In the genomic region with DNA sequence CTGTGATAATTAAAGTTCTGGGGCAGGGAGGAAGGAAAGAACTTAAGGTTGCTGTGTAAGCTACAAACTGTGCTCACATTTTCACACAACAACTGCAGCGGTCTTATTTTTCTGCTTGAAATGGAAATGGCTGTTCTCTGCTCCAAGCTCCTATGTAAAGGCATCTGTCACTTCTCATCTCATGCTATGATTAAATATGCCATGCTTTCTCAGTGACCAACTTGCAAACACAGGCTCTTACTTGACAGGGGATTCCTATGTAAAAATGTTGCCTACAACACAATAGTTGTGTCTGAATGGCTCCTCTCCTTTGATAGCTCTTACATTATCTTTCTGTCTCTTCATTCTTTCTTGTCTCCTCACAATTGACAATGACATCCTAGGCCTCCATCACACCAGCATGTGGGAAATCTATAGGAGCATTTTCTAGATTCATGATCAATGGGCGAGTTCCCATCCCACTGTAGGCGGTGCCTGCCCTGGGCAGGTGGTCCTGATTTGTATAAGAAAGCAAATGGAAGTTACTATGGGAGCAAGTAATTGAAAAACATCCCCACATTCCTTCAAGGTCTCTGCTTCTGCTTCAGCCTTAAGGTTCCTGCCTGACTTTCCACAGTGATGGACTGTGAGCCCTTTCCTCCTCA, we compare ENCODE assay signal across 26 mouse cellular contexts. TPM values are rescaled to one million over a fixed set of nuclear protein-coding genes. Genes with fewer than 3 reads are reported as not detected.
A peak's percentile ranks its signal among the peaks of the same experiment; 100 is the strongest.
DNase-seq lines count a peak whose midpoint lies in the region; ATAC-seq and TF ChIP-seq lines count a peak whose summit lies in the region.
"Had no signal": no experiment of that assay in that cellular context is flagged by ENCODE, and none has a peak within 500 bp of the region (broad histone marks: within the 10 kb centered on the region; RNA-seq: fewer than 3 reads in every experiment).

No protein-coding gene starts in this region.

- no peak overlapping the region for H3K4me3 ChIP-seq in hindbrain, embryonic 11.5 days (ENCODE audit: low read depth, low read length)
- H3K4me3 ChIP-seq in hindbrain, embryonic 10.5 days, result no peak overlapping the region
- no peak overlapping the region for H3K4me3 ChIP-seq in ES-Bruce4 (ENCODE audit: low read depth, low read length)
- H3K4me3 ChIP-seq in midbrain, embryonic 13.5 days (replicated peaks), result no peak overlapping the region
- H3K4me3 ChIP-seq: embryonic facial prominence, embryonic 15.5 days; erythroblast, embryonic 14.5 days; forebrain, embryonic 10.5 days; gastrocnemius, adult 2 months; heart, embryonic 10.5 days had no signal

- no peaks in the 10 kb centered on the region for H3K27me3 ChIP-seq in hindbrain, embryonic 11.5 days (ENCODE audit: control insufficient read depth, insufficient read depth, low read length)
- no peaks in the 10 kb centered on the region for H3K27me3 ChIP-seq in hindbrain, embryonic 10.5 days (ENCODE audit: insufficient read depth, poor library complexity, severe bottlenecking)
- no peaks in the 10 kb centered on the region for H3K27me3 ChIP-seq in ES-Bruce4 (ENCODE audit: control insufficient read depth, insufficient read depth, low read length, poor library complexity, severe bottlenecking)
- no peaks in the 10 kb centered on the region for H3K27me3 ChIP-seq in midbrain, embryonic 13.5 days
- H3K27me3 ChIP-seq: embryonic facial prominence, embryonic 15.5 days had no signal

- no peak for TF ChIP-seq POLR2A in ES-Bruce4 (IDR thresholded peaks at IDR 0.05; ENCODE audit: insufficient read depth, low read length)

- no peak for DNase-seq in hindbrain, embryonic 11.5 days (ENCODE audit: low spot score)
- no peak for DNase-seq in hindbrain, embryonic 10.5 days (ENCODE audit: low spot score)
- DNase-seq in ZHBTc4 (ENCODE audit: low read depth, low spot score), result peak; percentile 60
- DNase-seq in thymus, postnatal 4 days, result no peak
- no peak for DNase-seq in right cerebral cortex, postnatal 4 days
- DNase-seq in heart, adult 11 months, result no peak
- DNase-seq: adrenal gland, postnatal 14 days; B cell, adult 2 months; cerebellum, adult 18-20 months; cerebellum, postnatal 10 days; embryo, embryonic 11 days; gastrocnemius, adult 2 months; gastrocnemius, postnatal 36 days; heart, adult 18-20 months; heart, postnatal 10 days; heart, postnatal 4 days had no signal

- no peak for TF ChIP-seq CTCF in ES-Bruce4 (IDR thresholded peaks at IDR 0.05; ENCODE audit: low read depth, low read length)

- H3K27ac ChIP-seq in hindbrain, embryonic 11.5 days (ENCODE audit: low read depth, low read length), result no peak overlapping the region
- no peak overlapping the region for H3K27ac ChIP-seq in hindbrain, embryonic 10.5 days
- H3K27ac ChIP-seq in ES-Bruce4 (ENCODE audit: insufficient read depth, low read length), result no peak overlapping the region; the same call in 1 of the 2 replicates
- H3K27ac ChIP-seq in midbrain, embryonic 13.5 days, result no peak overlapping the region; the same call in 1 of the 2 replicates
- H3K27ac ChIP-seq: embryonic facial prominence, embryonic 15.5 days; forebrain, embryonic 10.5 days; gastrocnemius, adult 2 months; heart, embryonic 10.5 days had no signal

- H3K4me2 ChIP-seq in hindbrain, embryonic 11.5 days (replicated peaks; ENCODE audit: low read depth, low read length), result no peak overlapping the region
- no peak overlapping the region for H3K4me2 ChIP-seq in midbrain, embryonic 13.5 days (replicated peaks)
- H3K4me2 ChIP-seq: embryonic facial prominence, embryonic 15.5 days had no signal

- ATAC-seq in hindbrain, embryonic 11.5 days (ENCODE audit: low FRiP score), result peak; percentile 35; the same call in 1 of the 2 replicates
- peak; percentile 93 for ATAC-seq in midbrain, embryonic 13.5 days
- ATAC-seq: CD4-positive, CD25-positive, alpha-beta regulatory T cell, adult 4 months; forebrain, embryonic 14.5 days; hindbrain, embryonic 16.5 days; inflammation-experienced regulatory T-cells, adult 6 months had no signal

- TF ChIP-seq EP300 in ES-Bruce4 (IDR thresholded peaks at IDR 0.05; ENCODE audit: insufficient read depth, low read depth, low read length), result peak; percentile 66; the same call in 1 of the 2 replicates

- no peaks in the 10 kb centered on the region for H3K36me3 ChIP-seq in hindbrain, embryonic 11.5 days (ENCODE audit: control insufficient read depth, insufficient read depth, low read length)
- no peaks in the 10 kb centered on the region for H3K36me3 ChIP-seq in hindbrain, embryonic 10.5 days
- no peaks in the 10 kb centered on the region for H3K36me3 ChIP-seq in ES-Bruce4 (ENCODE audit: control insufficient read depth, insufficient read depth, low read length, poor library complexity, severe bottlenecking)
- no peaks in the 10 kb centered on the region for H3K36me3 ChIP-seq in midbrain, embryonic 13.5 days
- H3K36me3 ChIP-seq: embryonic facial prominence, embryonic 15.5 days; forebrain, embryonic 10.5 days; heart, embryonic 10.5 days had no signal

- no peaks in the 10 kb centered on the region for H3K4me1 ChIP-seq in hindbrain, embryonic 11.5 days (replicated peaks; ENCODE audit: control insufficient read depth, insufficient read depth, low read length)
- H3K4me1 ChIP-seq in hindbrain, embryonic 10.5 days (replicated peaks), result peaks cover 13% of the 10 kb centered on the region
- peaks cover 6% of the 10 kb centered on the region for H3K4me1 ChIP-seq in ES-Bruce4 (ENCODE audit: control insufficient read depth, insufficient read depth, low read length)
- peaks cover 19% of the 10 kb centered on the region for H3K4me1 ChIP-seq in midbrain, embryonic 13.5 days (replicated peaks)
- H3K4me1 ChIP-seq: embryonic facial prominence, embryonic 15.5 days; heart, embryonic 10.5 days had no signal

- H3K9me3 ChIP-seq in hindbrain, embryonic 11.5 days (ENCODE audit: control insufficient read depth, low read length), result no peaks in the 10 kb centered on the region
- no peaks in the 10 kb centered on the region for H3K9me3 ChIP-seq in hindbrain, embryonic 10.5 days
- H3K9me3 ChIP-seq in ES-Bruce4 (replicated peaks; ENCODE audit: control insufficient read depth, insufficient read depth, low read length, poor library complexity, severe bottlenecking), result no peaks in the 10 kb centered on the region
- H3K9me3 ChIP-seq in midbrain, embryonic 13.5 days, result no peaks in the 10 kb centered on the region
- H3K9me3 ChIP-seq: embryonic facial prominence, embryonic 15.5 days; forebrain, embryonic 10.5 days; heart, embryonic 10.5 days had no signal

- 32% methylated on average over 3 of the region's 3 CpGs for WGBS in hindbrain, embryonic 11.5 days
- WGBS in hindbrain, embryonic 10.5 days, result 25% methylated on average over 3 of the region's 3 CpGs
- 24% methylated on average over 3 of the region's 3 CpGs for WGBS in midbrain, embryonic 13.5 days

- H3K9ac ChIP-seq in hindbrain, embryonic 11.5 days (ENCODE audit: low read depth, low read length), result no peak overlapping the region
- H3K9ac ChIP-seq in ES-Bruce4 (ENCODE audit: low read depth, poor library complexity, severe bottlenecking), result no peak overlapping the region
- H3K9ac ChIP-seq in midbrain, embryonic 13.5 days (replicated peaks), result no peak overlapping the region
- H3K9ac ChIP-seq: embryonic facial prominence, embryonic 15.5 days had no signal

RNA-seq across cellular contexts. Expression of a gene that starts 34.2 kb away (rescaled TPM):
- polyA plus RNA-seq in hindbrain, embryonic 11.5 days (2014; fragmentation: Nextera tagmentation; extraction: Ambion mirVana), result 1.6 and 3.1 TPM in 2 replicates
- polyA plus RNA-seq in hindbrain, embryonic 10.5 days (2016; fragmentation: Nextera tagmentation; extraction: Ambion mirVana), result 2.0 and 2.1 TPM in 2 replicates
- not detected in 2 replicates for polyA plus RNA-seq in ES-Bruce4 (2011; ENCODE audit: insufficient read depth, insufficient read length, low read depth, missing spikeins)
- 17.8 and 20.7 TPM in 2 replicates for polyA plus RNA-seq in midbrain, embryonic 13.5 days (2015; fragmentation: Nextera tagmentation; extraction: Ambion mirVana)
- polyA plus RNA-seq: CD4-positive, CD25-positive, alpha-beta regulatory T cell, adult 4 months; erythroblast, embryonic 14.5 days; inflammation-experienced regulatory T-cells, adult 6 months had no signal
